Mouse (Mus musculus) urinary bladder, postnatal 0 days (tissue): Measurements from ENCODE around the gene Igsf9b. TPM values are rescaled to one million over a fixed set of nuclear protein-coding genes. Genes with fewer than 3 reads are reported as not detected.

Source experiments
- polyA plus RNA-seq: library from polyadenylated mRNA; unstranded; fragments of >200 nt; fragmentation: Nextera tagmentation; extraction: Ambion mirVana; gene quantifications from 2 replicates; pipeline ENCODE4 v1.2.1, GENCODE M21; 2015

Igsf9b gene
- polyA plus RNA-seq, result 28.1 and 34.4 TPM in 2 replicates

GRCm38 (mm10) chr9:27298411-27299285 is at the start of gene Igsf9b:
Gene Igsf9b, plus strand, starts transcription at chr9:27299204.

GRCm38 (mm10) chr9:27396500-27396899 is 97.5 kb downstream of the Igsf9b start, which contains the start of gene Spata19:
Gene Spata19, plus strand, starts transcription at chr9:27396800.

Other genes with a start within 250 kb of the Igsf9b start
- 42.3 and 46.5 TPM in 2 replicates for gene Jam3, start 143.8 kb upstream of the Igsf9b start, polyA plus RNA-seq
- gene Spata19, start 97.6 kb downstream of the Igsf9b start, polyA plus RNA-seq, result not detected in 2 replicates